Mouse (Mus musculus): Measurements from ENCODE around the gene Larp4b.

The Larp4b gene

DNA sequence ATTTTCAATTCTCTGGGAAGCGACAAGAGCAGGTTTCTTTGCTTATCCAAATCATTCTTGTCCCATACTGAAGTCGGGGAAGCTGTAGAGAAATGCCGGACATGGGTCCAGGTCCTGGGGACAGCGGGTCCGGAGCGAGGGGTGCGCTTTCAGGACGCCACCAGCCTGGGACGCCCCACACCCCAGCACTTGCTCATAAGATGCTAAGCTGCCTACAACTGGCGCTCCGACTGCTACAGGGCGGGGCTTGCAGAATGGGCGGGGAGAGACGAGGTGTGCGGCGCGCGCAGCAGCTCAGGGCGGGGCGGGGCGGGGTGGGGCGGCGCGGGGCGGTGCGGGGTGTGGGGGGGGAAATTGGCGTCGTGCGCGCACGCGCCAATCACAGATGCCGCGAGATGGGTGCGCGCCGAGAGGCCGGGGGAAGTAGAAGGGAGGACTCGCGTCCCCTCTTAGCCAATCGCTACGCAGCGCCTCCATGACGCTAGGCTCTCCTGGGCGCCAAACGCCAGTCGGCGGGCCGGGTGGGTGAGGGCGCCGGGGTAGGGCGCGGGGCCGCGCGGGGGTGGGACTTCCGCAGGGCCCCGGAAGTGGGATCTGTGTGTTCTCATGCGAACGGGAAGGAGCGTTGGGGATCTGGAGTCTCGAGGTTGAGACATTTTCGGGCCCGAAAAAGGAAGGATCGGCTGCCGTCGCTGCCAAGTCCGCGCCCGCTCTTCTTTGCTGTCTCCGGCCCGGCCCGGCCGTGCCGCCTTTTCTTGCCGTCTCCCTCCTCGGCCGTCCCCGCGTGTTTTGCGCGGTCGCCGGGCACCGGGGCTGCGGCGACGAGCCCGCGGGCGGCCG lies at the start of gene Larp4b:
Gene Larp4b, plus strand, starts transcription at position 566 of the 840 bp plus-strand sequence.
- DNase-seq, result peak; percentile 96

- DNase-seq, result no peak
These were observed 49.0 kb upstream of the Larp4b start for GRCm38 (mm10) chr13:9044731-9045130.

GRCm38 (mm10) chr13:9052049-9052691 lies 41.5 kb upstream of the Larp4b start:
- peak; percentile 53 for DNase-seq

DNA sequence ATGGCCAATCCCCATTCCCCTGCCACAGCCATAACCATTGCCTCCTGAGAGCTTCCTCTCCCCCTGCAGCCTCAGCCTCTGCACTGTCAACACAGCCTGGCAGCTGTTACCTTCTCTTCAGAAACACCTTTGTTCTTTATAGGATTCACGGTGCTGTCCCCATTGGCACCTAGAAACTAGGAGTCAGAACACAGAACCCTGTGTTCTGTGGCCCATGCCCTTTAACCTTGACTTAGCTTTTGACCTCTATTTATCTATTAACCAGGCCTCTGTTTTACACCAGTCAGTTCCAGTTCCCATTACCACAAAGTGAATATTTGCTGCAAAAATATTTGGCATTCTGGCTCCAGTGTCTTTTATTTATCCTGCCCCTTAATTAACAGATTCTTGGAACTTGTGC lies 36.4 kb upstream of the Larp4b start:
- DNase-seq, result no peak

- peak; percentile 57 for DNase-seq
These were observed 35.0 kb upstream of the Larp4b start for GRCm38 (mm10) chr13:9058706-9059105.

DNA sequence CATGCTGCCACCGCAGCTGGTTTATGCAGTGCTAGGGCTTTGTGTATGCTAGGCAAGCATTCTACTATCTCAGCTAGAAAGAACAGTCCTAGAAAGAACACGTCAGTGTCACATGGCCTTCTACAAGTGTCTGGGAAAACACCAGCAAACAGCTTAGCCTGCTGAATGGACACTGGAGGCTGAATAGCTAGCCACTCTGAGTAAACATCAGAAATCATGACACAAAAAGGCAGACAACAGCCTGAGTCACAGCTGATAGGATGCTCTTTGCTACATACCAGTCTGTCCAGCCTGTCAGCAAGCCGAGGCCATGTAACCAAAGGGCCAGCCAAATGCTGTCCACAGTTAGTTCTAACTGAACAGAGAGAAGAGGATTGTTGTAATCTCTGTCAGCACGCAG lies 32.3 kb upstream of the Larp4b start:
- DNase-seq, result peak; percentile 24

DNA sequence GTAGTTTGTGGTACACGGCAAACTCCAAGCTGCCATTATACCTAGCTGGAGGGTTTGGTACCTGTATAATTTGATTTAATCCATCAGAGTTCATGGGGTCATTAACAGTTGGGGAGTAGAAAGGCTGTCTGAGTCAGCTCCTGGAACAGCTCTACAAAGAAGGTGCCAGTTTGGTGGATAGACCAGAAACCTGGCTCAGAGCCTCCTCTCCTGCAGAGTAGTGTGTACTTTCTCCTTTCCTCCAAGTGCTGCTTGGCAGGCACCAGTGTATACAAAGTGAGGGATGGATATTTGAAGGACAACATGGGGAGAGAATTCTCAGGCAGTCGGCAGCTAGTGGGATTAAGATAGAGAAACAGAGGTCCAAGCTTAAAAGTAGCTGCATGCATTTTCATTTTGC lies 29.5 kb upstream of the Larp4b start:
- DNase-seq, result peak; percentile 75

GRCm38 (mm10) chr13:9066107-9066506 lies 27.6 kb upstream of the Larp4b start:
- no peak for DNase-seq

DNA sequence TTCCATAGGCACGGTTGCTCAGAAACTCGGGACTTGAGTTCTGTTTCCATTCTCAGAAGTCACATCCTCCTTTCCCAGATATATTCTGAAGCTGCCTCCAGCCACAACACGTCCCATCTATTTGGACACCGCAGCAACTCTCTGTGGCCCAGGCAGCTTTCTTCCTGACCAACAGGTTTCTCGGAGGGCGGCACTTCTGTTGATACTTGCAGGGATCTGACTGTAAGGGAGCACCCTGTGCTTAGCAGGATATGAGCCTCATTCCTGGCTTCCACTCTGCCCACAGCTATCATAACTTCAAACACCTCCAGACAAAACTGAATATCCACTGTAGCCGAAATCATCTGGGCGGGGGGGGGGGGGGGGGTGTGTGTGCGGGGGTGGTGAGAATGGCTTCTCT lies 22.7 kb upstream of the Larp4b start:
- DNase-seq, result peak; percentile 7

- DNase-seq, result peak; percentile 80
These were observed 19.9 kb upstream of the Larp4b start for GRCm38 (mm10) chr13:9073818-9074217.

DNA sequence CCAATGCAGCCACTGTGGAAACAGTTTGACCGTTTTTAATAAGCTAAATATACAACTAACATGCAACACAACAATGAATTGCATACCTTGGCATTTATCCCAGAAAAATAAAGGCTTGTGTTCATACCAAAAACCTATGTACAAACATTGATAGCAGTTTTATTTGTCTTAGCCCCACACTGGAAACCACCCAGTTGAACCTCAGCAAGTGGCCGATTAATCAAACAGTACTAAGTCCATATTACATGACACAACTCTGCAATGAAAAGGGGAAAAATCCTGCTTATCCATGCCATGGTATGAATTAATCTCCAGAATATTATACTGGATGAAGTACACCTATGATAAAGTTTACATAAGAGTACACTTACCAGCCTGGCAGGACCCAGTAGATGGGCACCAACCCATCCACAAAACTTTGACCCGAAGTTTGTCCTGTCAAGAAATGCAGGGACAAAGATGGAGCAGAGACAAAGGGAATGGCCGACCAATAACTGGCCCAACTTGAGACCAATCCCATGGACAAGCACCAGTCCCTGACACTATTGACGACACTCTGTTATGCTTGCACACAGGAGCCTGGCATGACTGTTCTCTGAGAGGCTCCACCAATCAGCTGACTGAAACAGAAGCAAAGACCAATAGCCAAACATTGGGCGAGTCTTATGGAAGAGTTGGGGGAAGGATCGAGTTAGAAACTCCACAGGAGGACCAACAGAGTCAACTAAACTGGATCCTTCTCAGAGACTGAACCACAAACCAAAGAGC lies 17.7 kb upstream of the Larp4b start:
- no peak for DNase-seq

DNA sequence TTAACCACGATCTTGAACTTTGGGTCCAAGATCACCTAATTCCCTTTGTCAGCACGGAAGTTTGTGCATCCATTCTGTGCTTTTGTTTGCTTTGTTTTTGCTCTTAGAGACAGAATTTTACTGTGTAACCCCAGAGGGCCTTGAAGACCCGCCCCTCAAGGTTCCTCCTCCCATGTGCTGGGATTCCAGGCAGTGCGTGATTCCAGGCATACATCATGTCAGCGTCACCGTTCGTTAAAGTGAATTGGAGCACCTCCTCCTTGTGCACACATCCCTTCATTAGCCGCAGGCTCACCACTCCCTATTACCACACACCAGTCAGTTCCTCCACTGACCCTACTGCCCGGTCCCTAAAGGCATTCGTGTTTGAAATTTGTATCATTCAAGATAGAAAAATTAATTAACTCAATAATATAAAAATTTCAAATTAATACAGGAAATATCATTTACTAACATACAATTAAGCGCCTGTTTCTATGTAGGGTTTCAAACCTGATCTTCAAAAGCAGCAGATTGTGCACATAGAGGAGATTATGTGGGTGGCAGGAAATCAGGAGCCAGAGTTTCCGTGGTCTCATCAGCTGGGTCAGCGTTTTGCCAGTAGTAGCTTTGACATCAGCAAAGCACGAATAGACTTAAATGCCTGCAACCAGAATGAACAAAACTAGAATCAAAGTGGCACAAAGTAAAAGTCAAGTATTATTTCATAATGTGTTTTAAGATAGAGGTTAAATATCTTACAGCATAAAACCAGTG lies 11.4 kb upstream of the Larp4b start:
- peak; percentile 7 for DNase-seq

- DNase-seq, result peak; percentile 38
These were observed 702 bp downstream of the Larp4b start for GRCm38 (mm10) chr13:9094186-9094980.

DNA sequence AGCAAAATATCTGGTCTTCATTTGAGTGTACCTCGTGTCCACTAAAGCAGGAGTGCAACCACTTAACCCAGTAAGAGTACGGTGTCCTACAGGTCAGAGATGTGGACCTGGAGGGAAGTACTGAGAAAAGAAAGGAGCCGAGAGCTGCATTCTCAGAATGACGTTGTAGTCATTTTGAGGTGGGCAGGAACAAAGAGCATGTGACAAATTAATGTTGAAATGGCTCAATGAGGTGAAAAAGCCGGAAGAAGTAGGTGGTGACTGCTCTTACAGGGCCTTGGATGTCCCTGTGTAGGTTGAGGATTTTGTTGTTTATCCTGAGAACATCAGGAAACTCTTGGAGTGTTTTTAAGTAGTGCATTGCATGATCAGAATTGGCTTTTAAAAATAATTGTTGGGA lies 5.6 kb downstream of the Larp4b start:
- DNase-seq, result no peak

DNA sequence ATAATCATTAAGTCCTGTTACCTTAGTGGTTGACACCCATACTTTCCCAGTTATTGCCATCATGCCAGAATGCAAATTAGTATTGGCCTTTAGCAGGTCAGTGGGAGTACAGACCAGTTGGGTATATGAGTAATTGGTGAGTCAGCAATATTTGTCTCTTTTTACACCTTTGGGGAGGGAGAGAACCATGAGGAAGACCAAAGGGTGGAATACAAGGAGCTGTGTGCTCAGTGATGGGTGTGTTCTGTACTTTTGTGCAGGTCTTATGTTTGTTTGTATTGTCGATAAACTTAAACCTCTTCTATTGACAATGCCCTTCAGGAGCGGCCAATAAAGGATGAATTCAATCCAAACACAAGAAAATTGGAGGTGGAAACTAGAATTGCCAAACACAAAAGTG lies 6.8 kb downstream of the Larp4b start:
- DNase-seq, result no peak

DNA sequence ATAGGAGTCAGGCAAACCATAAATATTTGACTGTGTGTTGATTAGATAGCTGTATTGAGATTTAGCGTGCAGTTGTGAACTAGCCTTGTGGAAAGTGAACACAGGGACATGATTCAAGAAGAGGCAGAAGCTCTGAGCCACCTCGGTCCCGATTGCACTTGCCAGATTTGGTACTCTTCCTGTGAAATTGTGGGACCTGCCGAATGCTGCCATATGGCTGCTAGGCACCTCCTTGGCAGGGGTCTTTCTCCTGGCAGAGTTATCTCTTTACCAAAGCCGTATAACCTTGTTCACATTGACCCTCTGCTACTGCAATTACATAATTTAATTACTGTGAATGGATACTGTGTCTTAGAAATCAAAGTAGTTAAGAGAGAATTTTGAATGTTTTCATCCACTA lies 12.6 kb downstream of the Larp4b start:
- no peak for DNase-seq

DNA sequence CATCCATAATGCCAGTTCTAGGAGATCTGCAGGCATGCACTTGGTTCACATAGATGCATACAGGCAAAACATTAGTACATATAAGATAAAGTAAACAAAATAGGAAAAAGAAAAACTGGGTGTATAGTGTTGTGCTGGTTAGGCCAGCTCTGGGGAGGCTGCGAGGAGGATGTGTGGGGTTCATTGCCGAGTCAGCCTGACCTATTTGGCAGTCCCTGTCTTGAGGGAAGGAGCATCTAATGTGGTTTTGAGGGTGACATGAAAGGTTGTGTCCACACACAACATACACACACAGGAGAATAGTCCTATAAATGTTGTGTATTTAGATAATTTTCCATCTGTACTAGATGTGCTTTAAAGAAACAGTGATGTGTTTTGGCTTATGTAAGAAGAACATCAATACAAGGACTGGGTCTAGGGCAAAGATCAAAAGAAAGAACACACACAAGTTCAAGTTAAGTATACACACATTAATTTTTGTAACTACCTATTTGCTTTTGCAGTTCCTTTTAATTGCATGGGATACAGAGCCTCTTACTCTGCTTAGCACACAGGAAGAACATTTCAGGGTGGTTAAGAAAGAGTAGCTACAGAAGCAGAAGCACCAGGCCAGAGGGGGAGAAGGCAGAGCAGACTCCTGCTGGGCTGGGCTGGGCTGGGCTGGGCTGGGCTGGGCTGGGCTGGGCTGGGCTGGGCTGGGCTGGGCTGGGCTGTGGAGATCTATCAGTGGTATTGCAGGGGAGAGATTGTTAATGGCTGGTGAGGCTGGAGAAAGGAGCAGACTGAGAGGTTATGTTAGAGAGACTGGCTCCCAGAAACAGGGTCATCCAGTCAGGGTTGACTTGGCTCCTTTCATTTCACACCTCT lies 13.5 kb downstream of the Larp4b start:
- DNase-seq, result no peak

- DNase-seq, result no peak
These were observed 20.1 kb downstream of the Larp4b start for GRCm38 (mm10) chr13:9113735-9114134.

- DNase-seq, result no peak
These were observed 27.3 kb downstream of the Larp4b start for GRCm38 (mm10) chr13:9120835-9121542.

DNA sequence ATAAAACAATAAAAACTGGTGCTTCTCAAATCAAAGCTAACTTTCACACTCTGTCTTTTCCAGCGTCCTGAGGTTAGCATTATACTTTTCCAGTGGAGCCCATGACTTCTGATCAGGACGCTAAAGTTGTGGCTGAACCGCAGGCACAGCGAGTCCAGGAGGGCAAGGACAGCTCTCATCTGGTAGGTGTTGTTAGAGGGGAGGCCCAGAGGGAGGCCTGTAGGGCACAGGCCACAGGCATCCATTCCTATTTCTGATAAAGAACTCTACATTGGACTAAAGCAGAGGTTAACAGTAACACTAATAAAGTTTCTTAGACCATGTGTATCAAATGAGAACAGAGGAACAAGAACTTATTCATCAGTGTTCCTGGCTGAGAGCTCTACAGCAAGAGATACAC lies 28.4 kb downstream of the Larp4b start:
- DNase-seq, result no peak

Measured in lung, postnatal 36 days (tissue).